In the genomic region with DNA sequence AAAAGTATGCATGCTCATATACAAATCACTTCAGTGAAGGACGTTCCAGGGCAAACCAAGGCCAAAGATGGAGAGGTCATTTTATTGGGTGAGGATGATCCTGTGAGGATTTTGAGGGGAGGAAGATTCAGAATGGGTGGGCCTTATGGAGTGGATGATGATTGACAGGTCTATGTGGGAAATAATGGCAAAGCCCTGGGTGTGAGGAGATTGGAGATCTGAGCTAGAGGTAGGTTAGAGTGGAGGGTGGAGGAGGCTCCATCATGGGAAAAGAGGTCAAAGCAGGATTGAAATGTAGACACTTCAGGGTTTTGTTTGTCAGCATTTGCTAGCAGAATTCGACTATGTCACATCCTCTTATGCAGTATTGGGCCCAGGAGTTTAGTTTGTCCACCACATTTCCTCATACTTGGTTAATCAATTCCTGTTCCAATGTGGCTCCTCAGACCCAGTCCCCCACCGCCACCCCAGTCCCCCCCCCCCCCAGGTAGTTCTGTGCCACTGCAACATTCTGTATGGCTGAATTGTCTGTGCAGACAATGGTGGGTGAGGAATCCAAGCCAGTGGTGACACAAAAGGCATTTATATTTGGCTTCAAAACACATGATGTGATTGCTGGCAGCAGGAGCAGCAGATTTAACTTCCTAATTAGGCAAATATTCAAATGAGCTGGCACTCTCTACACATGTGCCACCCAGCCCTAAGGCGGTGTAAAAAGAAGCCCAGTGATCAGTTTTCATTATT, we compare ENCODE assay signal across 11 mouse cellular contexts.
DNase-seq lines count a peak whose midpoint lies in the region; ATAC-seq and TF ChIP-seq lines count a peak whose summit lies in the region.
"Had no signal": no experiment of that assay in that cellular context is flagged by ENCODE, and none has a peak within 500 bp of the region (broad histone marks: within the 10 kb centered on the region; RNA-seq: fewer than 3 reads in every experiment).

No protein-coding gene starts in this region.

- ATAC-seq in midbrain, embryonic 13.5 days, result peak; percentile 87
- no peak for ATAC-seq in midbrain, embryonic 11.5 days (ENCODE audit: low FRiP score)
- peak; percentile 95 for ATAC-seq in forebrain, postnatal 0 days
- no peak; the same call in 1 of the 2 replicates for ATAC-seq in cerebellum, adult (ENCODE audit: insufficient number of reproducible peaks, low FRiP score, low TSS enrichment)

- 62% methylated on average over 4 of the region's 4 CpGs for WGBS in midbrain, embryonic 13.5 days
- WGBS in midbrain, embryonic 11.5 days, result 76% methylated on average over 4 of the region's 4 CpGs
- WGBS in forebrain, postnatal 0 days, result 28% methylated on average over 4 of the region's 4 CpGs
- 60% methylated on average over 4 of the region's 4 CpGs for WGBS in olfactory bulb, adult 2 months

- no peaks in the 10 kb centered on the region for H3K36me3 ChIP-seq in midbrain, embryonic 13.5 days
- no peaks in the 10 kb centered on the region for H3K36me3 ChIP-seq in midbrain, embryonic 11.5 days (ENCODE audit: control insufficient read depth, insufficient read depth, low read length)
- H3K36me3 ChIP-seq in forebrain, postnatal 0 days (ENCODE audit: insufficient read depth), result no peaks in the 10 kb centered on the region

- peak overlapping the region; percentile 76 for H3K27ac ChIP-seq in midbrain, embryonic 13.5 days
- no peak overlapping the region for H3K27ac ChIP-seq in midbrain, embryonic 11.5 days (ENCODE audit: low read depth, low read length)
- H3K27ac ChIP-seq in forebrain, postnatal 0 days (ENCODE audit: low read depth, low read length), result peak overlapping the region; percentile 65
- H3K27ac ChIP-seq in olfactory bulb, adult 2 months (ENCODE audit: insufficient read depth, low read depth, low read length), result peak overlapping the region; percentile 10; the same call in 1 of the 2 replicates
- H3K27ac ChIP-seq: liver, embryonic 14.5 days had no signal

- H3K9me3 ChIP-seq in midbrain, embryonic 13.5 days, result no peaks in the 10 kb centered on the region
- no peaks in the 10 kb centered on the region for H3K9me3 ChIP-seq in midbrain, embryonic 11.5 days (ENCODE audit: control insufficient read depth, low read length)
- no peaks in the 10 kb centered on the region for H3K9me3 ChIP-seq in forebrain, postnatal 0 days (ENCODE audit: low read length)

- no peak for TF ChIP-seq CTCF in forebrain, postnatal 0 days (IDR thresholded peaks at IDR 0.05; ENCODE audit: low read depth)
- TF ChIP-seq CTCF in olfactory bulb, adult 2 months (IDR thresholded peaks at IDR 0.05; ENCODE audit: insufficient read depth, low read depth, low read length), result no peak

- no peak overlapping the region for H3K4me2 ChIP-seq in midbrain, embryonic 13.5 days (replicated peaks)
- H3K4me2 ChIP-seq in midbrain, embryonic 11.5 days, result no peak overlapping the region
- no peak overlapping the region for H3K4me2 ChIP-seq in forebrain, postnatal 0 days (ENCODE audit: low read depth)

- H3K9ac ChIP-seq in midbrain, embryonic 13.5 days (replicated peaks), result no peak overlapping the region
- H3K9ac ChIP-seq in midbrain, embryonic 11.5 days (ENCODE audit: low read length), result no peak overlapping the region
- H3K9ac ChIP-seq in forebrain, postnatal 0 days, result no peak overlapping the region
- H3K9ac ChIP-seq: liver, embryonic 14.5 days had no signal

- peaks cover 39% of the 10 kb centered on the region for H3K4me1 ChIP-seq in midbrain, embryonic 13.5 days (replicated peaks)
- 0 out of 2 replicates have a peak, but pooled peaks cover 4% of the 10 kb centered on the region for H3K4me1 ChIP-seq in midbrain, embryonic 11.5 days (ENCODE audit: control insufficient read depth, insufficient read depth, low read length)
- peaks cover 6% of the 10 kb centered on the region; the same call in 1 of the 2 replicates for H3K4me1 ChIP-seq in forebrain, postnatal 0 days (ENCODE audit: insufficient read depth)
- H3K4me1 ChIP-seq in olfactory bulb, adult 2 months (ENCODE audit: control insufficient read depth, insufficient read depth, low read length), result no peaks in the 10 kb centered on the region

- DNase-seq in midbrain, embryonic 11.5 days (ENCODE audit: low spot score, missing footprints), result no peak
- DNase-seq in forebrain, postnatal 0 days, result peak; percentile 81
- DNase-seq in layer of hippocampus, postnatal 14 days (ENCODE audit: low spot score in 2 of 2), result peak; percentile 47 to 88
- no peak for DNase-seq in gastrocnemius, postnatal 10 days
- no peak for DNase-seq in B cell, adult 2 months
- DNase-seq: gastrocnemius, postnatal 36 days; kidney, postnatal 36 days had no signal

- no peak for TF ChIP-seq POLR2A in olfactory bulb, adult 2 months (IDR thresholded peaks at IDR 0.05; ENCODE audit: insufficient read depth, low read depth, low read length)

- H3K27me3 ChIP-seq in midbrain, embryonic 13.5 days, result no peaks in the 10 kb centered on the region
- no peaks in the 10 kb centered on the region for H3K27me3 ChIP-seq in midbrain, embryonic 11.5 days (ENCODE audit: control insufficient read depth, insufficient read depth, low read length)
- no peaks in the 10 kb centered on the region for H3K27me3 ChIP-seq in forebrain, postnatal 0 days (ENCODE audit: insufficient read depth, low read length)

- H3K4me3 ChIP-seq in midbrain, embryonic 13.5 days (replicated peaks), result no peak overlapping the region
- H3K4me3 ChIP-seq in midbrain, embryonic 11.5 days (ENCODE audit: low read depth, low read length), result no peak overlapping the region
- no peak overlapping the region for H3K4me3 ChIP-seq in forebrain, postnatal 0 days (ENCODE audit: low read depth, low read length)
- H3K4me3 ChIP-seq in olfactory bulb, adult 2 months (ENCODE audit: insufficient read depth, low read depth, low read length), result no peak overlapping the region

Comparison
In these comparisons a context has a peak if more than half of its experiments do, and no peak if none do; other contexts are left out.
1. ATAC-seq: peak in midbrain, embryonic 13.5 days (single experiment) and forebrain, postnatal 0 days (single experiment); none in midbrain, embryonic 11.5 days (single experiment) and cerebellum, adult (single experiment).
2. DNase-seq: peak in forebrain, postnatal 0 days (single experiment) and layer of hippocampus, postnatal 14 days (2 of 2); none in midbrain, embryonic 11.5 days (single experiment), gastrocnemius, postnatal 10 days (single experiment) and B cell, adult 2 months (0 of 2).